Mouse (Mus musculus) ES-E14 (cell line): ENCODE measurements at regions not wholly inside any gene's neighbourhood (a gene's known extent, or its start where the extent isn't known, plus 50 kb on each side); places are given as distances from the start of the nearest gene placed in this dataset.

Experiments used
- CHD2 ChIP-seq: IDR thresholded peaks from 2 replicates; pipeline ENCODE4 v1.6.1; 2014; ENCODE audit warnings: mild to moderate bottlenecking, low read depth, low read length, inconsistent platforms
- ZC3H11A ChIP-seq: IDR thresholded peaks from 2 replicates; pipeline ENCODE4 v1.6.1; 2012; ENCODE audit warnings: low read depth, mild to moderate bottlenecking, inconsistent platforms, low read length, borderline replicate concordance
- ZNF384 ChIP-seq: IDR thresholded peaks from 2 replicates; pipeline ENCODE4 v1.6.1; 2012; ENCODE audit warnings: low read depth, low read length, inconsistent platforms

- TF ChIP-seq ZNF384 (no peak), ZC3H11A (no peak), CHD2 (no peak)
Observed at GRCm38 (mm10) chr9:115608377-115608776, 298.2 kb upstream of the Stt3b start.
